Mouse (Mus musculus) lung, postnatal 36 days (tissue): ENCODE results near the gene Ckap2l.

Source experiments
- DNase-seq: peaks from one replicate; pipeline ENCODE4 v3.0.0; 2022; ENCODE audit warnings: mixed read lengths

Gene Ckap2l

DNA sequence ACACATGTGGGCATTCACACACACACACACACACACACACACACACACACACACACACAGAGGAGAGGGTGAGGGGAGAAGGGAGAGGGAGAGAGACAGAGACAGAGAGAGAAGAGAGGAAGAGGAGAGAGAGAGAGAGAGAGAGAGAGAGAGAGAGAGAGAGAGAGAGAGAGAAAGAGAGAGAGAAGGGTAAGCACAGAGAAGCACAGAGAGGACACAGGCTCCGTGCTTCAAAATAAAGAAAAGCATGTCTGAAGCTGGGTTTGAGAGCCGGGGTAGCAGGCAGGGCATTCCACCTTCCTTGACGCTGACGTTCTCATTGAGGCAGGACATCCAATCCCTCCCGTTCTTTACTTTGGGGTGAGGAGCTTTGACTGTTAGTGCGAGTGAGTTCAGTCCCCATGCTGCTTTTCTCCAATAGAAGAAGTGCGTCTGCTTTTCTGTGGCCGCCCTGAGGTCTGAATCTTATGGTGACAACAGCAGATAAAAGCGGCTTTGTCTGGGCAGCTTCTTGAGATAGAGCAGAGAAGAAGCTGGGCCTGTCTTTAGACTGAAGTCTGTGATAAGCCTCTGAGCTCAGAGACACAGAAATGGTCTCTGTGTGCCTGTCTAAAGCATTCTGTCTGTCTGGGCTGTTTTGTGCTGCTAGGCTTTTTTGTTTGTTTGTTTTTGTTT lies 63.1 kb downstream of the Ckap2l start:
- no peak for DNase-seq

DNA sequence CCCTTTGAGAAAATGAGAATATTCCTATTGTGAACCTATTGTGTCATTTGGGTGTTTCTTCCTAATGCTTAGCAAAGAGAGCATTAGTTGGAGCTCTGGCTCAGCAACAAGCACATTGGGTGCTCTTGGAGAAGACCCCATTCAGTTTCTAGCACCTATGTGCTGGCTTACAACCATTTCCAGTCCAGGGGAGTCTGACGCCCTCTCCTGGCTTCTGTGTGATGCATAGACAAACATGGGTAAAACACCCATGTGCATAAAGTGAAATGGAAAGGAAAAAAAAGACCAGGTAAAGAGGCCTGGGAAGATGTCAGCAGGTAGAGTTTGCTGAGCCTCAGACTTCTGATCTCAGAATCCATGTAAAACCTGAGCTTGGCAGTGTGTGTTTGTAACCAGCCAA lies 63.8 kb downstream of the Ckap2l start:
- DNase-seq: no peak

DNA sequence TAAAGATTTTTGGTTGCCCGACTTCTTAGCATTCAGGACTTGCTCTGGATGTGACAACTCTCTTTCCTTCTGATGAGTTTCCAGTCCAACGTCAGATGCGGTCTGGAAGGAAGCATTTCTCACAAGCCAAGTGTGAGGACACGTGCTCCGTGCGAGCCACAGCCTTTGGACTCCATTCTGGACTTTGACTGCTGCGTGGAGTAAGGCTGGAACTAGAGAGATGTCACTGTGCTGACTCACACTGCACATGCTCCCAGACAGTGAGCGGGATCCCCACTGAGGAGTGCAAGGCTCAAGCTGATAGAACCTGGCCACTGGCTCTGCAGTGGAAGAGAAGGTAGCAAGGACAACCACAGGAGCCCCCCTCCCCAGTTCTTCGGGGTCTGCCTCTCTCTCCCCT lies 64.5 kb downstream of the Ckap2l start:
- DNase-seq: no peak

DNA sequence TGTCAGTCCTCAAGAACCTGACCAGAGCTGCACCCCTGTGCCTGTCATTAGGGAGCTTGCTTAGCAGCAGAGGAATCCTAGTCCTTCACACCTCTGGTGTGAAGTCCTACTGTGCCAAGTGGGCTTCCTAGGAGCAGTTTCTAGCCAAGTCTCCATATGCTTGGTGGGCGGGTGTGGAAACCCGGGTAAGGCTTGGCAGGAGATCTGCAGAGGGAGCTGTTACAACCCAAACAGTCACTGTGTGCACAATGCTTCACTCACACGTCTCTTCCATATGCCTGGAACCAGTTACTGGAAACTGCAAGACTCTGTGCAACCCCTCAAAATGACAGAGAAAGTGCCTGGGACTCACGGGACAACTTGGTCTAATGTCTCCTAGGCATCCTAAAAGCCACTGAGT lies 65.0 kb downstream of the Ckap2l start:
- DNase-seq: no peak

DNA sequence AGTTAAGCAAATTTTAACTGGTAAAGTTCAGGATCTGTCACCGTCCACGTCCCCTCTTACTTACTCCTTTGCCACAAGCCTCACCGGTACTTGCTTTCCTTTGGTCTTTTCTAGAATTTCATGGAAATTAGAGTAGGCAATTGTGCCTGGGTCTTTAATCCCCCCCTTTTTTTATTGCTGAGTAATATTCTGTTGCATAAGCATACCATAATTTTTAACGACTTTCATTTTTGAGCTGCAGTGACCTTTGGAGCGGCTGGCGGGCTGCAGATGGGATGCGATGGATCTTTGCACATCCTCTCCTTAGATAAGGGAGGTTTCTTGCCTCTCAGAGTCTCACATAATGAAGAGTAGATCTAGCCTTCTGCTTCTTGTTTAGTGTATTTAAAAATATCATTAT lies 67.7 kb downstream of the Ckap2l start:
- no peak for DNase-seq

DNA sequence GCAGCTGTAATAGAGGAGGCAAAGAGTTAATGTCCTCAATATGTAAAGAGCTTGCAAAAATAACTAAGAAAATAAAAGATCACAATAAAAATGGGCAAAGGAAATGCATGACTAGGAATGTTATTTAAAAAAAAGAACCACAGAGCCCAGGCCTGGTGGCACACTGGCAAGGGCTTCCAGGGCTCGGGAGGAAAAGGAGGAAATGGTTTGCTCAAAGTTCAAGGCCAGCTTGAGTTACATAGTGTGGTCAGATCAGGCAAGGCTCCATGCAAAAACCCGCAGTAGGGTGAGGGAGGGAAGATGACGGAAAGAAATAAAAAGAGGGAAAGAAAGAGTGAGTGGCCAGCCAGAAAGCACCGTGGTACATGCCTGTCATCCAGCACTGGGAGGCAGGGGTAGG lies 68.4 kb downstream of the Ckap2l start:
- DNase-seq: no peak

DNA sequence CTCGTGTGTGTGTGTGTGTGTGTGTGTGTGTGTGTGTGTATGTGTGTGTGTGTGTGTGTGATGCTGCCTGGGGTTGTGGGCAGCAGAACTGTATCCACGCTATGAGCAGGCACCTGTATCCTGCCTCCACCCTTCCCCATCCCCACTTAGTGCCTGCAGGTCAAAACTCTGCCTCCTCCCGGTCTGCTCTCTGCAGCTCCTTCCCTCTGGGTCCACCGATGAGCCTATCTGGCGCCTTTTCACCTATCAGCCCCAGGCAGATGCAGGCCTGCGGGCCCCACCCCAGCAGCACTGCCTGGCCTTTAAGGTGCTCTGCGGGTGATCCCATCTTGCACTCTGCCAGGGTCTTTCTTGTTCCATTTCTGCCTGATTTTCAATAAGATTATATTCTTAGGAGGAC lies 69.3 kb downstream of the Ckap2l start:
- DNase-seq: no peak

DNA sequence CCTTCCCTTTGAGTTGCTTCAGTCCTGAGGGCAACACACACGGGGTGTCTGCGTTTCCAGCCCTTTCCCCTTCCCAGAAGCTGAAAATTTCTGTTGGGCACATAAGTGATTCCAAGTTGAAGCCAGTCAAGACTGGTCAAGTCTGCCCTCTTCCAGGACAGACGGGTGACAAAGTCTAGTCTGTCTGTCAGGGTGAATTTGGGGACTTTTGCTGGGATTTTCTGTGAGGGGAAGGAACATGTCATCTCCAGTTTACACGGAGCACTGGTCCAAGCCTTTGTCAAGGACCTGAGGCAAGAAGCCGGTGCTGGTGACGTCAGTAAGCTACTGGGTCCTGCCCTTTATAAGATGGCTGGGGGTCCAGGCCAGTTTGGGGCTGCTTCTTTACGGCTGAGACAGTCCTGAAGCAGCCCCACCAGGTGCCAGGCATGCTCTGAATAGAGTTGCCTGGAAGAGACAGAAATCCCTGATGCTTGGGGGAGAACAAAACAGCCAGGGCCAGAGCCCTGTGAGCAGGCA lies 69.9 kb downstream of the Ckap2l start:
- no peak for DNase-seq

DNA sequence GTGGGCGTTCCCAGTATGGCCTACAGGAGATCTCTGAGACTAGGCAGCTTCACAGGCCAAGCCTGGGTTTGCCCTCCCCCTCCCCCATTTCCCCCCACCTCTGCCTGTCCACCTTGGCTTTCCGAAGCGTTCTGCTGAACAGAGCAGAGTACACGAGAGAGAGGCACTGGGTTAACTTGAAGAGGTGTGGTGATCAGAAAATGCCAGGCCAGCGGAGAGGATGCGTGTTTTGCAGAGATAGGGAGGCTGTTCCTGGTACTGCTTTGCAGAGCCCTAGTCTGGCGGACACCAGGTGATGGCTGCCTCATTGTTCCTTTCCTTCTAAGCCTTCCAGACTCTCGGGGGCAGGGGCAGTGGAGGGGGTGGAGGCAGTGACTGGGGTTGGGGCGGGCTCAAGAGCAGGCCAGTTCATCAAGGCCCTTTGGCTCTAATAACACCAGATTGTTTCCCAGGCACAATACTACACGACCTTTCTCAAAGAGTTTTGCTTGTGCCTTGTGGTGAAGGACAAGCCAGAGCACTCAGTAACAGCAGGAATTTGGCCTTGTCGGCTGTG lies 70.6 kb downstream of the Ckap2l start:
- no peak for DNase-seq

DNA sequence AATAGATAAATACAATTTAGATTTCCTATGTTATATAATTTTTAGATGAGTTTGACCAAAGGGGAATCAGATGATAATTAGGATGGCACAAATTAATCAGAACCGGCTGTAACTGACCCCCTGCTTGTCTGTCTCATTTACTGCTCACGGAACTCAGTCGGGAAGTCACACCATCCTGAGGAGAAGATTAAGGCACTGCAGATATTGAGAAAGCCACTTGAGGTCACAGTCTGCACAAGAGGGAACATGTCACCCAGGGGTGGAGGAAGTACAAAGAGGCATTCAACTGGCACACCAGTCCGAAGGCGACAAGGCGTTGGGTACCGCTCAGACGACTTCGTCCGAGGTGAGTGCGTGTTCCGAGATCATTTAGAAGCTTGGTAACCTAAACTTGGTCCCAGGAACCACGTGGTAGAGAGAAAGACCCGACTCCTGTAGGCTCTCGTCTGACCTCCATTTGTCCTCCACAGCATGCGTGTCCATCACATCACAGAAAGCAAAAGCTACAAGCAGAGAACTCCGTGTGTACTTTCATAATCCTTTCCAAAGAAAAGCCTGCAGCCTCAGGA lies 71.7 kb downstream of the Ckap2l start:
- no peak for DNase-seq

DNA sequence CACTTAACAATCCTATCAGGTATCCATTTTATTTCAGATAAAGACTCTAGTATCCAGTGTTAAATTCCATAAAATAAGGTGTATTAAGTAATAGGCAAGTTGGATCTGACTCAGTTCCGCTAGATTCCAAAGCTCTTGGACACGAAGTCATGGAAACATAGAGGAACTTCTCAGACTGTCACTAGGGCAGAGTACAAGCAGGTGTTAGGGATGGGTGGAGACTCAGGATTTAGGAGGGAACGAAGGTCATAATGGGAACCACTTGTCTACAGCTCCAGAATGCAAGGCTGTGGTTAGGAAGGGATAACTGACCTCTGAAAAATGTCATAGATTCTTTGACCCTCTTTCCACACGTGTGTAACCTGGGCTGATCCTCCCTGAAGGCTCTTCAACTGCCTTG lies 72.8 kb downstream of the Ckap2l start:
- no peak for DNase-seq

DNA sequence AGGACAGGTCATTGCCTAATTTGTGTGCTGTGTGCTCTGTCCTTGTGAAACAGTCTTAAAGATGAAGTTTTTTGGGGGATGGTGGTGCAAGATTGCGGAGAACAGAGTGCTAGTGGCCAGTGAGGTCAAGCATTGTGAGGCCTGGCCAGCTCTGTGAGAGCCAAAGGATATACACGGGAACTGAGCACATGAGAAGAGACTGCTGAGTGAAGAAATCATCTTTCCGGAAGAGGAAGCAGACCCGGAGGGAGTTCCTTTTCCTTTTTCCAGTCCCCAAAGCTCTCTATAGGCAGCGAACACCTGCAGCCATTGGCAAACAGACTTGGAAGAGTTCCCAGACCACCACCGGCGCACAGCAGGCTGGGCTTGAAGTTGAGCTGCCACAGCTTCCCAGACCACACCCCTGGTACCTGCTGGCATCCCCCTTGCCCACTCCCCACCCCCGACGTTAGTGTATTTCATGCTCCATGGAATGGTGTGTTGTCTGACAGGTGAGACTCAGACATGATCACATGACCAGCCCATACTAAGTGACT lies 75.8 kb downstream of the Ckap2l start:
- DNase-seq: no peak

DNA sequence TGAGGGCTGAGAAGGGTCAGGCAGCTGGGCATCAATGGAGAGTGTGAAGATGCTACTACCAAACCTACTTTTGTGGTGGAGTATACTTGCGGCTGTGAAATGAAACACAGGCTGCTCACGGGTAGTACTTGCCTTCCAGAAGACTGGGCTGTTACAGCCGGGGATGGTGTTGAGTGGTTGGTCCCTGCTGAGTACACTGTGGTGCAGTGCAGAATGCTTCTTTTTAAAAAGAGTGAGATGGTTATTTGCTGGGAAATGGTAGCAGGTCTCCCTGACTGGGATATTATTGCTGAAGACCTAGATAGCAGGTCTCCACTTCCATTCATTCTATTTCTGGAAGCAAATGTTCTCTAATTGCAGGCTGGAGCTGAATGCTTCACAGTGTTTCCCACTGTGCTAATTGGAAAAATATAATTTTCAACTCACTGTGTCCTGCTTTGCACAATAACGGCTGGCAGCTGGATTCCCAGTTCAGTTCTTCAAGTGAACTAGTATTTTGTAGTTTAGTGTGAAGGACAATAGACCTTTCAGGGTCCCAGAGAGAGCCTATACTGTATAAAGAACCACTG lies 78.4 kb downstream of the Ckap2l start:
- no peak for DNase-seq
